Mouse (Mus musculus) kidney, adult 2 months (tissue): ENCODE measurements around the gene Ripk1.

Experiments used
- CTCF ChIP-seq: fragments of 200-500 bp; conservative IDR thresholded peaks from 2 replicates; pipeline ENCODE4 v1.5.1; 2011; ENCODE audit warnings: low read depth, mild to moderate bottlenecking, control low read depth, low read length, moderate library complexity, mixed read lengths; ENCODE audit not compliant: insufficient read depth, insufficient read length
- POLR2A ChIP-seq: fragments of 200-500 bp; IDR thresholded peaks from one replicate; pipeline ENCODE4 v1.6.1; 2011; ENCODE audit warnings: low read depth, low read length, control low read depth

GRCm38 (mm10) chr13:34035424-34035823, 33.3 kb downstream of the Ripk1 start:
- TF ChIP-seq CTCF = no peak
- no peak for TF ChIP-seq POLR2A
